Mouse (Mus musculus): Measurements from ENCODE around the gene Trappc1. TPM values are rescaled to one million over a fixed set of nuclear protein-coding genes. Genes with fewer than 3 reads are reported as not detected.

Gene Trappc1
- total RNA-seq, 2 experiments from 2014 or later = 62.2 to 63.1 TPM

GRCm38 (mm10) chr11:69327648-69328047, 3.9 kb downstream of the Trappc1 start:
- DNase-seq (ENCODE audit: low spot score in 2 of 2) = no peak

- no peak for DNase-seq (ENCODE audit: low spot score in 2 of 2)
These were observed 4.7 kb downstream of the Trappc1 start for GRCm38 (mm10) chr11:69328517-69328916.

DNA sequence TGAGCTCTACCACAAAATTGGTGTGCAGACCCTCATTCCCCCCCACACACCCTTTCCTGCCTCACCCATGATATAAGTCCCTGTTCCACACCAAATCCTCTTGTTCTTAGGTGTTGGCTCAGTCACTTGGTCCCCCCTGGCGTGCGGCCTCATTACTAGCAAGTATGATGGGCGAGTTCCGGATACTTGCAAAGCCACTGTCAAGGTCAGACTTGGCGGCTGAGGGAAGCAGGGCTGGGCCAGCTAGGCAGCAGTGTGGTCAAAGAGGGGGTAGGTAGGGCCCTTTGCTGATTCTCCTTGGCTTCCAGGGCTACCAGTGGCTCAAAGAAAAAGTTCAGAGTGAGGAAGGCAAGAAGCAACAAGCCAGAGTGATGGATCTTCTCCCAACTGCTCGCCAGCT, 7.4 kb downstream of the Trappc1 start:
- DNase-seq (ENCODE audit: low spot score in 2 of 2) = no peak

- peak in 1 of 2 experiments; percentile 75 for DNase-seq (ENCODE audit: low spot score in 2 of 2)
These were observed 8.2 kb downstream of the Trappc1 start for GRCm38 (mm10) chr11:69331929-69332405.

DNA sequence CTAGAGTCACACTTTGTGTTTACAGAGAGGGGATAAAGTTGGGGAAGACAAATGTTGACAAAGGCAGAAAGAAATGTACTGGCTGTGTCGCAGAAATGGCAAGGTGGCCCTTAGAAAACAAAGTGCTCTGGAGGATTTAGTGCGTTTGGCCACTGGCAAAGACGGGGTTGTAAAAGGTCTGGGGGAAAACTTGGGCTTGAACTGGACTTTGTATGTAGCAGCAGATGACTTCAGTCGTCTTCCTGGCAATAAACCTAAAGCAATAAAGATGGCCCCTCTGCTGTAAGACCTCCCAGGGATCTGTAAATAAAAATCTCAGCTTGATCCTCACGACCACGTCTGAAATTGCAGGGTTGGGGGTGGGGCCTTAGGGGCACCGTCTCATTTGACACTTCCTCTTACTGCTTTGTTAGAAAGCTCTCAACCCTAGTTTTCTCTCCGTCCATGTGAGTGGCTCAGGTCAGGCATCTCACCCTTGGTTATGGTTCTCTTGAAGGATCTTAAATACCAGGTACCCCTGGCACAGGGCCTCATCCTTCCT, 9.0 kb downstream of the Trappc1 start:
- no peak for DNase-seq (ENCODE audit: low spot score in 2 of 2)

DNA sequence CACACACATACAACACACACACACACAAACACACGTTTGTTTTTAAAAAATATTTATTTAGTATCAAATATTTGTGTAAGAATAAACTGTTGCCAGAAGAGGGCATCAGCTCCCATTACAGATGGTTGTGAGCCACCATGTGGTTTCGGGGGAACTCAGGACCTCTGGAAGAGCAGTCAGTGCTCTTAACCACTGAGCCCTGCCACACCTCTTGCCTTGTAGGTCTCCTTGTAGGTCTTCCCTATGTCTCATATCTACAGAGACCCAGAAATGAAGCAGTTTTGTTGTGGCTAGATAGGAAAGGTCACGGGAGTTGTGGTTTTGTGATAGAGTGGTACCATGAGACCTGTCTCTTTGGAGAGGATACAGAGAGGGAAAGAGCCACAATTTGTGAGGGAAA, 10.1 kb downstream of the Trappc1 start:
- DNase-seq (ENCODE audit: low spot score in 2 of 2) = no peak

DNA sequence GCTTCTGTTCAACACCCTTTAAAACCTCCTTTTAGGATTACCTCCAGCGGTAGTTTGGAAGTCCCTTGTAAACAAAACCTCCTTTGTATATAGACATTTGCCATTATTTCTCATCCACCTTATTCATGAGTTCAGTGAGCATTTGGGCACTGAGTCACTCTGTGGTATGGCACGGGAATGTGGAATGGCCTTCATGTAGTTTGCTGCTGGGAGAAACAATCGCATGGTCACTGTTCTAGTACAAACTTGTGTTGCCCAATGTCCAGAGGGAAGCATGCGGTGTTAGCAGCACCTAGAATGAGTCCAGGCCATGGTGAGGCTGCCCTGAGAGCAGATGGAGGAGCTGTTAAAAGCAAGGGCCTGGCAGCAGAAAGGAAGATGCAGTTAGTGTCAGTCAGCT, 11.0 kb downstream of the Trappc1 start:
- no peak for DNase-seq (ENCODE audit: low spot score in 2 of 2)

DNA sequence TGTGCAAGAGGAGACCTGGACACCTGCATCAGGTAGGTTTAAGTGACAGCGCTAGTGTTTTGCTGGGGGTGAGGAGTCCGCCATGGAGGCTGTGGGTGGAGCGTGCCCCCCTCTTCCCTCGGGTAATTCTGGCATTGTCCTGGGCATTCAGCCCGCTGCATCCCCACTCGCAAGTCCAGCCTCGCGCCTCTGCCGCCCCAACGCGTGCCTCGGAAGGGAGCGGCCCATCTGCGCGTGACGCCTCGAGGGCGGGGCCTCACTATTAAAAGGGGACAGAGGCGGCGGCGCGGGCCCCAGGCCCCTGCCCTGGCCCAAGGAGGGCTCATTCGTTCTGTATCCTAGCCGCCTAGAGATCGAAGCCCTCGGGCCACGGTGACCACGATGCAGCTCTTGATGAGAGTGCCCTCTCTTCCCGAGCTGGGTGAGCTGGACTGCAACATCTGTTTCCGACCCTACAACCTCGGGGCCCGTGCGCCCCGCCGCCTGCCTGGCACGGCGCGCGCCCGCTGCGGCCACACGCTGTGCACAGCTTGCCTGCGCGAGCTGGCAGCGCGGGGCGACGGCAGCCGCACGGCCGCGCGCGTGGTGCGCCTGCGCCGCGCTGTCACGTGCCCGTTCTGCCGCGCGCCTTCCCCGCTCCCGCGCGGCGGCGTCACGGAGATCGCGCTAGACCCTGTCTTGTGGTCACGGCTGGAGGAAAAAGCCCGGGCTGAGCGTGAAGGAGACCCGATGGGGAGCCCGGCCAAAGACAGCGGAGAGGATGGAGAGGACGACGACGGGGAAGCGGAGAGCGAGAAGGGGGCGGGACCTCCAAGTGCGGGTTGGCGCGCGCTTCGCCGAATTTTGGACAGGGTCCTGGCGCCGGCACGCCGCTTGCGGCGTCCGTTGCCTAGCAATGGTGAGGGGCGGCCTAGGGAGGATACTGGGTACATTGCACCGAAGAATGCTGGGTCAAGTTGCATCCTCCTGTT, 16.7 kb downstream of the Trappc1 start, which contains the start of gene Rnf227:
Gene Rnf227 (plus strand): TSS at position 301 of the 971 bp plus-strand sequence.
- DNase-seq (ENCODE audit: low spot score in 2 of 2) = peak; percentile 42 to 72

- no peak for DNase-seq (ENCODE audit: low spot score in 2 of 2)
These were observed 22.7 kb downstream of the Trappc1 start for GRCm38 (mm10) chr11:69346441-69346840.

- DNase-seq (ENCODE audit: low spot score in 2 of 2) = no peak
These were observed 32.8 kb downstream of the Trappc1 start for GRCm38 (mm10) chr11:69356544-69356943.

- DNase-seq (ENCODE audit: low spot score in 2 of 2) = no peak
These were observed 33.9 kb downstream of the Trappc1 start for GRCm38 (mm10) chr11:69357690-69358089.

GRCm38 (mm10) chr11:69362021-69362420, 38.2 kb downstream of the Trappc1 start:
- DNase-seq (ENCODE audit: low spot score in 2 of 2) = no peak

DNA sequence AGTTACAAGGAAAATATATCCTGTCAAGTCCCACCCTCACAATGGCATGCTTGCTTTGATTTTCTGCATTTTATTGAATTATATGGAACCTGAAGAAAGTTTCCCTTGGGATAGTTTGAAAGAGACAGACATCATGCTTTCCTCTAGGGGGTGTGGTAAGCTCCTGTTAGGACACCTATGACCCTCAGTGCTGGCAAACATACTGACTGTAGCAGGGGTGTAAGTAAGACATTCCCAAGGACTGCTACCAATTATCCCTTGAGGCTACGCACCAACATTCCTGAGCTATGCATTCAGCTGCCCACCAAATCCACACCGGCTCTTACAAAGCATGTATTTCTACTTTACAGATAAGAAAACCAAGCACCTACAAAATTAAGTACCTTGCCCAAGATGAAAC, 38.7 kb downstream of the Trappc1 start:
- no peak for DNase-seq (ENCODE audit: low spot score in 2 of 2)

DNA sequence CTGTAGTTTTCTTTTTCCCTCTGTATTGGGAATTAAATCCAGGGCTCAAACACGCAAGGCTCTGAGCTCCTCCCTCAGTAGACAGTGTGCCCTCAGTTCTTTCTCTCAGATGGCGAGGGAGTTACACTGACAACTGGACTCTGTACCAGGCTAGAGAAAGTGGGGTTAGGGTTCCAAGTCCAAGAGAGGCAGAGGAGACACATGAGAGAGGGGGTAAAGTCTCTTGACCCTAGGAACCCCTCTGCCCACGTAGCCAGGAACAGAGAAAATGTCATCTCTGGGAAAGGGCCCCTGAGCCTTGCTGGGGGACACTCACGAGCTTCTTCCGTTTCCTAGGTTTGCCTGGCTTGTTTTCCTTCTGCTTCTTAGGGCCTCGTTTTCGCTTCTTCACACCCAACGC, 40.6 kb downstream of the Trappc1 start:
- DNase-seq (ENCODE audit: low spot score in 2 of 2) = no peak

GRCm38 (mm10) chr11:69364910-69365309, 41.1 kb downstream of the Trappc1 start:
- DNase-seq (ENCODE audit: low spot score in 2 of 2) = peak; percentile 96 to 98

DNA sequence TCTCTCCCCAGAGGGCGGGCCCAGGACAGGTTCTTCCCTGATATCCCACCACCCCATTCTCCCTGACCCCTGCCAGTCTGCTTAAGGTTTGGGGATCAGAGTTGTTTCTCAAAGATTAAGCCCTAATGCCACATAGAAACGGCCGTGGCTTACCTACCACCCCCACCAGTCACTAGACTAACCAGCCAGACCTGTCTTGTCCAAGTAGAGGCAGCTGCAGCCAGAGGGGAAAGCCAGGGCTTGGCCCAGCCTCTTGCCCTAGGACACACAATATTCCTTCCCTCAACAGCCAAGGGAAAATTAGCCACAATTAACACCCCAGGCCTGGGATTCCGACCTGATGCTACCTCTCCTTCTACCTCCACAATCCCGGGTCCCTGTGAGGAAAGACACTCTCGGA, 41.9 kb downstream of the Trappc1 start:
- no peak for DNase-seq (ENCODE audit: low spot score in 2 of 2)

DNA sequence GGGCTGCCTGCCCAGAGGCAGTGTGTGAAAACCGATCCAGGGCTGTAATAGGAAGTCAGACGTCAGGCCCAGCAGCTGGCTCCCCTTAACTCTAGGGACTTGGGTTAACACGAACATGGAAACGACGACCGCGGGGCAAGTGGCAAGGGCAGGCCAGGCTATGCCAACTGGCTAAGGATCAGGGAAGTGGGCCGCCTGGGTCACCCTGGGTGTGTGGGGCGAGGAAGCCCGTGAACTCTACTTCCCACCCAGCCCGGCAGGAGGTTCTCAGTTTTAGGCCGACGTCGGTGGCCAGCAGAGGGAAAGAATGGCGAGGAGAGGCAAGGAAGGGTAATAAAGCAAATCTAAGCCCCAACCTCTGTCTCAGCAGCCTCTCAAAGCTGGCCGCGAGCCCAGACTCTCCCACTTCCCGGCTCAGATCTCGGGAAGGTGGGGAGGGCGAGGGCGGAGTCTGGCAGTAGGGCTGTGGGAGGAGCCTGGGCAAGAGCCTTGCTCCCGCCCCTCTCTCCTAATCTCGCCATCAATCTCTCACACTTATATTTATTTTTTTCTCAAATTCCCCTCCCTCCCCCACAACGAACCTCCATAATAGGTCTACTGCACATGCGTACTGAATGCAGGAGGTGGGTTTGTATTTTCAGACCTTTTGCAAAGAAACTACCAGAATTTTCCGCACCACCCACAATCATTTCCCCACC, 42.5 kb downstream of the Trappc1 start:
- peak; percentile 94 to 97 for DNase-seq (ENCODE audit: low spot score in 2 of 2)

DNA sequence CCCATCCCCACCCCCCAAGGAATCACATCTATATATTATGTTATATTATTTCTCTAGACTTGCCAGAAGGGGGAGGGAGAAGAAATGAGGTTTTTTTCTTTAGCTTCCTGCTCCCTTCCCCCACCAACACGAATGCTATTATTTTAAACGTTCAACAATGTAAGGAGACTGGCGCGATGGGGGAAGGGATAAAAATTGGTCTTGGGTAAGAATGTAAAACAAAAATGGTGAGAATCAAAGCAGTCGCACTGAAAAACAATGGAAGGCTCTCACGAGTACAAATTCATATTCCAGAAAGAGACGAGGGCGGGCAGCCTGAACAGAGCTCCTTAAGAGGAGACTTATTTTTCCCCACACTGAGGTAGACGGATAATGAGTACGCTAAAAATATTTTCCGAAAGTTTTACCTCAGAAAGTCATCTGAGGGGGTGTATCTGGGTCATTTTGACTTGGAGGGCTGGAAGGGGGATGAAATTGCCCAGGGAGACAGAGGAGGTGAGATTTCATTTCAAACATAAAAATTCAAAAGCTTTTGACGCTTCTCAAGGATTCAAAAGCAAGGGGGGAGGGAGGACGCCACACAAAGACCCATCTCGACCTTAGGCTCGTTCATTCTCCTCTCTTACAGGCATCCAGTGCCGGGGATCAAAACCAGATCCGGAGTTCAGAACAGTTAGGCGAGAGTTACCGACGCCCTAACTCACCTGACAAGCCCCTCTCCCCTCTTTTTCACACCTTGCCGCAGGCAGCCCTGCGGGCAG, 43.3 kb downstream of the Trappc1 start:
- no peak for DNase-seq (ENCODE audit: low spot score in 2 of 2)

DNA sequence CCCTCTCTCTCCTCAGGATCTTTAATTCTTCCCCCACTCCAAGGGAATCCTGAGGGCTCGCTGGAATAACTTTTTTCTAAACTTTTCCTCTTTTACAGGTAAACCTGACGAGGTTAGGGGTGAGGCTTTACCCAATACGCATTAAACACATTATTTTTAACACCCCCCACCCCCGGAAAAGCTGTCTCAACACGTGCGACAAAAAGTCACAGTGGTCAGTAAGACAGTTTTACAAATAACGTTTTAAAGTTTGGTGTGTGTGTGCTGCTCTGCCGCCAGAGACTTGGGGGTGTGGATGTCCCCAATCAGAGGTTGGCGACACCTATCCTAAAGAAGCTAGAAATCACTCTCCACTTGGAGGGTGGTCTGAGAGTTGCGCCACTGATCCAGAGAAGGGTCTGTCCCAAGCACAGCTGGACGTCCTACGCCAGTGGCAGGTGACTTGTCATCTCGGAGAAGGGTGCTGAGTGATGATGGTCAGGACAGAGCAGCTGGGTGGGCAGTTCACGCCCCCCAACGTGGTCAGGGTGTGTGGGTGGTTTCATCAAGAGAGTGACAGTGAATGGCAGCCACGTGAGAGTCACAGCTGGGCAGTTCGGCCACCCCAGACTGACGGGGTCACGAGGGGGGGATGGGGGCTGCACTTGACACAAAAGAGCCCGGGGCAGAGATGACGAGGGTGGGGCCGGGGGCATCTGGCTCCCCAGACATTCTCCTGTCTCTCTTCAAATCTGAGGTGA, 44.0 kb downstream of the Trappc1 start:
- no peak for DNase-seq (ENCODE audit: low spot score in 2 of 2)

All from gastrocnemius, postnatal 4 days (tissue).